8 mouse cellular contexts compared by ENCODE assay signal in genomic region chr6:13030961-13031360, GRCm38 (mm10). TPM values are rescaled to one million over a fixed set of nuclear protein-coding genes. Genes with fewer than 3 reads are reported as not detected.
A peak's percentile ranks its signal among the peaks of the same experiment; 100 is the strongest.
DNase-seq lines count a peak whose midpoint lies in the region; ATAC-seq and TF ChIP-seq lines count a peak whose summit lies in the region.

No protein-coding gene starts in this region.

- WGBS in heart, adult 2 months: 37% methylated on average over 1 of the region's 1 CpGs
- 67% methylated on average over 1 of the region's 1 CpGs for WGBS in heart, embryonic 11.5 days (ENCODE audit: insufficient replicate concordance)

- H3K36me3 ChIP-seq in heart, adult 2 months (ENCODE audit: control insufficient read depth, insufficient read depth, low read length): no peaks in the 10 kb centered on the region
- no peaks in the 10 kb centered on the region for H3K36me3 ChIP-seq in heart, embryonic 11.5 days (ENCODE audit: control insufficient read depth, insufficient read depth, low read length)

- H3K9ac ChIP-seq in heart, adult 2 months (ENCODE audit: low read depth, low read length): no peak overlapping the region
- no peak overlapping the region for H3K9ac ChIP-seq in heart, embryonic 11.5 days (ENCODE audit: low read depth, low read length)

- peak; percentile 56 for TF ChIP-seq CTCF in heart, adult 2 months (IDR thresholded peaks at IDR 0.05)

- no peaks in the 10 kb centered on the region for H3K79me2 ChIP-seq in heart, adult 2 months (replicated peaks; ENCODE audit: control insufficient read depth, insufficient read depth, low read length)

- TF ChIP-seq EP300 in heart, adult 2 months (IDR thresholded peaks at IDR 0.05; ENCODE audit: insufficient read depth, low read depth, low read length): no peak

- H3K9me3 ChIP-seq in heart, embryonic 11.5 days (replicated peaks; ENCODE audit: control insufficient read depth, low read length): no peaks in the 10 kb centered on the region

- H3K4me3 ChIP-seq in heart, adult 2 months: no peak overlapping the region
- H3K4me3 ChIP-seq in heart, embryonic 11.5 days (ENCODE audit: low read depth, low read length): no peak overlapping the region

- no peak overlapping the region for H3K27ac ChIP-seq in heart, adult 2 months
- H3K27ac ChIP-seq in heart, embryonic 11.5 days (ENCODE audit: low read depth, low read length): no peak overlapping the region

- DNase-seq in heart, adult 2 months: no peak
- DNase-seq in urinary bladder, postnatal 14 days (ENCODE audit: low spot score): peak; percentile 11
- DNase-seq in urinary bladder, postnatal 25 days (ENCODE audit: low spot score): no peak
- peak; percentile 45 for DNase-seq in kidney, postnatal 10 days
- DNase-seq in right cerebral cortex, postnatal 25 days: peak; percentile 6
- no peak for DNase-seq in urinary bladder, postnatal 4 days (ENCODE audit: low spot score in 2 of 2)
- DNase-seq in gastrocnemius, postnatal 25 days: no peak

- ATAC-seq in heart, embryonic 11.5 days (replicated peaks; ENCODE audit: insufficient number of reproducible peaks, low FRiP score, low TSS enrichment): no peak

- no peak for TF ChIP-seq POLR2A in heart, adult 2 months (IDR thresholded peaks at IDR 0.05; ENCODE audit: insufficient read depth, low read depth, low read length)

- no peak overlapping the region for H3K4me2 ChIP-seq in heart, embryonic 11.5 days

- no peaks in the 10 kb centered on the region for H3K4me1 ChIP-seq in heart, adult 2 months (ENCODE audit: control insufficient read depth, insufficient read depth, low read length)
- H3K4me1 ChIP-seq in heart, embryonic 11.5 days (ENCODE audit: control insufficient read depth, insufficient read depth, low read length): no peaks in the 10 kb centered on the region

- intact Hi-C loops in heart, adult 2 months (cut with DNase I): no loop called here

- H3K27me3 ChIP-seq in heart, adult 2 months (ENCODE audit: control insufficient read depth, insufficient read depth, low read length): no peaks in the 10 kb centered on the region
- no peaks in the 10 kb centered on the region for H3K27me3 ChIP-seq in heart, embryonic 11.5 days (ENCODE audit: control insufficient read depth, insufficient read depth, low read length)

RNA-seq across cellular contexts. Expression of gene Tmem106b, which starts 38.6 kb away (rescaled TPM):
- total RNA-seq in heart, adult 2 months (2021): 100 to 1,000 TPM; 151 to 181 TPM
- 25.6 and 52.4 TPM in 2 replicates for polyA plus RNA-seq in heart, adult 2 months (2012; rRNA removed)
- polyA plus RNA-seq in heart, embryonic 11.5 days (2014; fragmentation: Nextera tagmentation; extraction: Ambion mirVana): 27.5 and 36.5 TPM in 2 replicates
- 10 to 100 TPM; 56.1 to 60.3 TPM for total RNA-seq in gastrocnemius, postnatal 25 days (2021)

Comparison
In these comparisons a context has a peak if more than half of its experiments do, and no peak if none do; other contexts are left out.
1. DNase-seq: peak in urinary bladder, postnatal 14 days (single experiment), kidney, postnatal 10 days (single experiment) and right cerebral cortex, postnatal 25 days (single experiment); none in heart, adult 2 months (0 of 2), urinary bladder, postnatal 25 days (single experiment), urinary bladder, postnatal 4 days (0 of 2) and gastrocnemius, postnatal 25 days (single experiment).